Mouse (Mus musculus) limb, embryonic 11.5 days (tissue): Measurements from ENCODE around the gene Dgkd. TPM values are rescaled to one million over a fixed set of nuclear protein-coding genes. Genes with fewer than 3 reads are reported as not detected.

ENCODE experiments used
- ATAC-seq: fragments of 200-750 bp; cut with Nextera tagmentation; 2 replicates; pipeline ENCODE4 v1.8.0; 2017; ENCODE audit warnings: low read depth; ENCODE audit not compliant: insufficient number of reproducible peaks, low FRiP score, low TSS enrichment
- DNase-seq: peaks from one replicate; pipeline ENCODE4 v3.0.0-alpha.2; 2015; ENCODE audit warnings: low spot score
- H3K27ac ChIP-seq: fragments of 300-500 bp; sonication (generic); replicated peaks from 2 replicates; pipeline ENCODE4 v1.5.1; 2014; ENCODE audit warnings: low read depth, mild to moderate bottlenecking, low read length
- H3K27me3 ChIP-seq: fragments of 300-500 bp; sonication (generic); 2 replicates; pipeline ENCODE4 v1.6.1; 2014; ENCODE audit warnings: mild to moderate bottlenecking, low read length, mixed read lengths; ENCODE audit not compliant: control insufficient read depth, insufficient read depth
- H3K36me3 ChIP-seq: fragments of 300-500 bp; sonication (generic); 2 replicates; pipeline ENCODE4 v1.6.1; 2014; ENCODE audit warnings: mild to moderate bottlenecking, low read length, moderate library complexity, mixed read lengths; ENCODE audit not compliant: control insufficient read depth, insufficient read depth
- H3K4me1 ChIP-seq: fragments of 300-500 bp; sonication (generic); 2 replicates; pipeline ENCODE4 v1.6.1; 2014; ENCODE audit warnings: low read length, mixed read lengths; ENCODE audit not compliant: control insufficient read depth, insufficient read depth
- H3K4me2 ChIP-seq: fragments of 300-500 bp; sonication (generic); 2 replicates; pipeline ENCODE4 v1.6.1; 2014; ENCODE audit warnings: low read depth, mild to moderate bottlenecking, moderate library complexity; ENCODE audit not compliant: severe bottlenecking
- H3K4me3 ChIP-seq: fragments of 300-500 bp; sonication (generic); 2 replicates; pipeline ENCODE4 v1.5.1; 2014; ENCODE audit warnings: low read depth, low read length
- H3K9ac ChIP-seq: fragments of 300-500 bp; sonication (generic); 2 replicates; pipeline ENCODE4 v1.6.1; 2014; ENCODE audit warnings: mild to moderate bottlenecking, low read length
- H3K9me3 ChIP-seq: fragments of 300-500 bp; sonication (generic); 2 replicates; pipeline ENCODE4 v1.6.1; 2016; ENCODE audit warnings: low read length; ENCODE audit not compliant: control insufficient read depth
- WGBS: fragments of 180-500 bp; shearing (Covaris S2); extraction: QIAGEN DNeasy Blood & Tissue Kit; methylation state at CpG from one replicate; pipeline ENCODE4 v1.1.7; 2014; 5-methylcytosine and 5-hydroxymethylcytosine counted together
- polyA plus RNA-seq: library from polyadenylated mRNA; unstranded; fragments of >200 nt; fragmentation: Nextera tagmentation; extraction: Ambion mirVana; gene quantifications from 2 replicates; pipeline ENCODE4 v1.2.1, GENCODE M21; 2014

The Dgkd gene
- polyA plus RNA-seq, 1 experiment from 2014 or later: 39.1 TPM

GRCm38 (mm10) chr1:87918061-87918460, 65.0 kb downstream of the Dgkd start:
- no peak overlapping the region for H3K9ac ChIP-seq
- H3K4me2 ChIP-seq: no peak overlapping the region
- no peak for DNase-seq
- no peaks in the 10 kb centered on the region for H3K9me3 ChIP-seq
- no peaks in the 10 kb centered on the region; the same call in 1 of the 2 replicates for H3K36me3 ChIP-seq
- no peaks in the 10 kb centered on the region for H3K4me1 ChIP-seq
- H3K27me3 ChIP-seq: no peaks in the 10 kb centered on the region
- ATAC-seq: no peak
- no peak overlapping the region for H3K4me3 ChIP-seq
- no peak overlapping the region for H3K27ac ChIP-seq
- WGBS: 92% methylated on average over 2 of the region's 2 CpGs

- Histone ChIP-seq H3K4me3 (no peak overlapping the region), H3K9me3 (no peaks in the 10 kb centered on the region), H3K27ac (no peak overlapping the region), H3K27me3 (no peaks in the 10 kb centered on the region), H3K4me2 (no peak overlapping the region), H3K36me3 (peaks cover 3% of the 10 kb centered on the region), H3K9ac (no peak overlapping the region), H3K4me1 (no peaks in the 10 kb centered on the region)
- no peak for DNase-seq
- no peak for ATAC-seq
- 92% methylated on average over 3 of the region's 3 CpGs for WGBS
Observed at GRCm38 (mm10) chr1:87920056-87920614, 67.0 kb downstream of the Dgkd start.

GRCm38 (mm10) chr1:87922666-87923065, 69.6 kb downstream of the Dgkd start:
- WGBS: 84% methylated on average over 1 of the region's 1 CpGs
- DNase-seq (no peak), ATAC-seq (no peak)
- H3K4me1 ChIP-seq: no peaks in the 10 kb centered on the region
- no peak overlapping the region for H3K9ac ChIP-seq
- no peak overlapping the region for H3K27ac ChIP-seq
- no peak overlapping the region for H3K4me2 ChIP-seq
- H3K4me3 ChIP-seq: no peak overlapping the region
- no peaks in the 10 kb centered on the region for H3K27me3 ChIP-seq
- H3K36me3 ChIP-seq: peaks cover 12% of the 10 kb centered on the region
- no peaks in the 10 kb centered on the region for H3K9me3 ChIP-seq

GRCm38 (mm10) chr1:87924888-87925287, 71.8 kb downstream of the Dgkd start:
- WGBS: 95% methylated on average over 4 of the region's 4 CpGs
- Histone ChIP-seq H3K4me1 (no peaks in the 10 kb centered on the region), H3K4me2 (no peak overlapping the region), H3K9me3 (no peaks in the 10 kb centered on the region), H3K27ac (no peak overlapping the region), H3K36me3 (peaks cover 12% of the 10 kb centered on the region), H3K9ac (no peak overlapping the region), H3K27me3 (no peaks in the 10 kb centered on the region), H3K4me3 (no peak overlapping the region)
- ATAC-seq (no peak), DNase-seq (no peak)

- no peak for DNase-seq
- WGBS: 80% methylated on average over 5 of the region's 5 CpGs
- no peak overlapping the region for H3K27ac ChIP-seq
Observed at GRCm38 (mm10) chr1:87929730-87930129, 76.6 kb downstream of the Dgkd start.

GRCm38 (mm10) chr1:87933051-87933450, 80.0 kb downstream of the Dgkd start:
- Histone ChIP-seq H3K4me2 (no peak overlapping the region), H3K36me3 (peaks cover 13% of the 10 kb centered on the region; the same call in 1 of the 2 replicates), H3K27ac (no peak overlapping the region), H3K9ac (no peak overlapping the region), H3K9me3 (no peaks in the 10 kb centered on the region), H3K4me1 (no peaks in the 10 kb centered on the region), H3K27me3 (no peaks in the 10 kb centered on the region), H3K4me3 (no peak overlapping the region)
- ATAC-seq: no peak
- DNase-seq: no peak
- WGBS: 92% methylated on average over 5 of the region's 5 CpGs

More at GRCm38 (mm10) chr1:87929730-87930129, 76.6 kb downstream of the Dgkd start:
- no peak overlapping the region for H3K9ac ChIP-seq
- H3K4me3 ChIP-seq: no peak overlapping the region
- H3K4me2 ChIP-seq: no peak overlapping the region
- H3K36me3 ChIP-seq: peaks cover 15% of the 10 kb centered on the region
- H3K27me3 ChIP-seq: no peaks in the 10 kb centered on the region
- no peak for ATAC-seq
- no peaks in the 10 kb centered on the region for H3K9me3 ChIP-seq
- no peaks in the 10 kb centered on the region for H3K4me1 ChIP-seq

GRCm38 (mm10) chr1:87935095-87935494, 82.0 kb downstream of the Dgkd start:
- no peak for ATAC-seq
- DNase-seq: no peak
- Histone ChIP-seq H3K4me3 (no peak overlapping the region), H3K9me3 (no peaks in the 10 kb centered on the region), H3K9ac (no peak overlapping the region), H3K36me3 (peaks cover 18% of the 10 kb centered on the region; the same call in 1 of the 2 replicates), H3K4me2 (no peak overlapping the region), H3K27me3 (no peaks in the 10 kb centered on the region), H3K27ac (no peak overlapping the region), H3K4me1 (no peaks in the 10 kb centered on the region)
- 92% methylated on average over 9 of the region's 9 CpGs for WGBS

- H3K36me3 ChIP-seq: peaks cover 18% of the 10 kb centered on the region; the same call in 1 of the 2 replicates
- no peaks in the 10 kb centered on the region for H3K9me3 ChIP-seq
- no peak overlapping the region for H3K27ac ChIP-seq
- no peak overlapping the region for H3K4me3 ChIP-seq
- no peak overlapping the region for H3K4me2 ChIP-seq
- H3K27me3 ChIP-seq: no peaks in the 10 kb centered on the region
- H3K4me1 ChIP-seq: no peaks in the 10 kb centered on the region
- ATAC-seq: no peak
- 94% methylated on average over 2 of the region's 2 CpGs for WGBS
- DNase-seq: no peak
- H3K9ac ChIP-seq: no peak overlapping the region
Observed at GRCm38 (mm10) chr1:87935546-87935945, 82.5 kb downstream of the Dgkd start.

- ATAC-seq (no peak), DNase-seq (no peak)
- no peak overlapping the region for H3K9ac ChIP-seq
- no peaks in the 10 kb centered on the region for H3K9me3 ChIP-seq
- H3K4me2 ChIP-seq: no peak overlapping the region
- H3K27ac ChIP-seq: no peak overlapping the region
- no peak overlapping the region for H3K4me3 ChIP-seq
- peaks cover 19% of the 10 kb centered on the region; the same call in 1 of the 2 replicates for H3K36me3 ChIP-seq
- 86% methylated on average over 7 of the region's 7 CpGs for WGBS
- no peaks in the 10 kb centered on the region for H3K27me3 ChIP-seq
- no peaks in the 10 kb centered on the region for H3K4me1 ChIP-seq
Observed at GRCm38 (mm10) chr1:87936075-87936474, 83.0 kb downstream of the Dgkd start.
